Mouse (Mus musculus) neutrophil, adult 83 days (primary cell): ENCODE data around the gene Tln2. TPM values are rescaled to one million over a fixed set of nuclear protein-coding genes. Genes with fewer than 3 reads are reported as not detected.

Source experiments
- total RNA-seq, 2 experiments: library from RNA; stranded (reverse); gene quantifications; one replicate each; pipeline ENCODE4 v1.2.4; 2023

Tln2 gene
- total RNA-seq, result 1 to 10 TPM; 1.3 to 2.5 TPM

GRCm38 (mm10) chr9:67559603-67560002 is at the start of gene Tln2:
Gene Tln2 (minus strand): TSS chr9:67559703.

Other genes with a start within 250 kb of the Tln2 start
- gene C2cd4b, start 199.7 kb upstream of the Tln2 start, total RNA-seq, result not detected